Mouse (Mus musculus): ENCODE results near the gene Rfxap. TPM values are rescaled to one million over a fixed set of nuclear protein-coding genes. Genes with fewer than 3 reads are reported as not detected.
"Not testable (repeated sequence)": the region's sequence is repeated elsewhere in the genome, so short reads cannot be mapped to it uniquely, and the experiment has no call there.

The Rfxap gene
- total RNA-seq, 2 experiments from 2014 or later, result 19.1 to 23.2 TPM

DNA sequence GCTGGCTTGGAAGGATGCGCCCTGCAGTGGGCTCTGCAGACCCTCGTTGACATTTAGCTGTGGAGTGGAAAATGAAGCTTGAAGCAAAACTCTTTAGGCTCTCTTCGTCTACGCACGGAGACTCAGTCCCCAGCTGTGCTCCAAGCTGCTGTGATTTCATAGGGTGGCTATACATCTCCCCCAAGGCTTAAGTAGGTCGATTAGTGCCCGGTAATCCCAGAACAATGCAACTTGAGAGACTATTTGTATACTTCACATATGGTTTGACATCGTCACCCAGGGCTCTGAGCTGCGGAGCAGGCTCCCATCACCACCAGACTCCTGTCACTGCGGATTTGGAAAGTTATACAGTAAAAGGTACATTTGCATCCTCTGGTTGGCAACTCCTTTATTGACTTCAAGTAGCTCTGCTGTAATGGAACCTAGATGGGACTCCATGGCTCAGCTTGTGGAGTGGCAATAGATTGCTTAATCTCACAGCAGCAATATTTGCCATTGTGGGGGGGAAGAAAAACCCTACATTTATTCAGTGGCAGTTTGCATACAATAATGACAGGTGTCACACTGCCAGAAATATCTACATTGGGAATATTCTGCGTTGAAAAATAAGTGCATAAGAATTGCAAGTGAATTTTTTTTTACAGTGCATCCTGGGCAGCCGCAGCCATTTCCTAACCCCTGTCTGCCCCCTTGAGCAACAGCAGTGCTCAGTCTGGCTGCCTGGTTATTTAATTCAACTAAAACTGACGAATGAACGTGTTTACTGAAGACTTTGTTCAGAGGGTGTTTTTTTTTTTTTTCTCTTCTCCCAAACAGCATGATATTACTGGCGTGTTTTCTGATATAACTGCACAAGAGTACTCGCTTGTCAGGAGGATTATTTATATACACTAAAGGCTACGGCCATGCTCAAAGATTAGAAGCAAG, 38.0 kb downstream of the Rfxap start:
- intact Hi-C loops (cut with DNase I), result no loop called here
- no peak for DNase-seq

DNA sequence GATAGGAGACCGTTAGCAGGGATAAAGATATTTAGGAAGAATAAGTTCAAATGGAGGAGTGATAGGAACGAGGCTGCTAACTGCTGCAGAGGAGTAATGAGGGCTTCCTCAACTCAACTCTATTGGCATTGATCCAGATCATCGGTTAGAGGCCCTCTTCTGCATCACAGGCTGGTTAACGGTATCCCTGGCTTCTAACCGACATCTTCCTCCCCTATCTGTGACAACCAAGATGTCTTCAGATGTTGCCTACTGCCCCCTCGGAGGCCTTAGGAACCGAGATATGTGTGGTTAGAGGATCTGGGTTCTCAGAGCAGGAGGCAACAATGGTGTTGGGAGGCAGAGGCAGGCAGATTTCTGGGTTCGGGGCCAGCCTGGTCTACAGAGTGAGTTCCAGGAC, 39.0 kb downstream of the Rfxap start:
- intact Hi-C loops (cut with DNase I), result no loop called here
- DNase-seq, result no peak

DNA sequence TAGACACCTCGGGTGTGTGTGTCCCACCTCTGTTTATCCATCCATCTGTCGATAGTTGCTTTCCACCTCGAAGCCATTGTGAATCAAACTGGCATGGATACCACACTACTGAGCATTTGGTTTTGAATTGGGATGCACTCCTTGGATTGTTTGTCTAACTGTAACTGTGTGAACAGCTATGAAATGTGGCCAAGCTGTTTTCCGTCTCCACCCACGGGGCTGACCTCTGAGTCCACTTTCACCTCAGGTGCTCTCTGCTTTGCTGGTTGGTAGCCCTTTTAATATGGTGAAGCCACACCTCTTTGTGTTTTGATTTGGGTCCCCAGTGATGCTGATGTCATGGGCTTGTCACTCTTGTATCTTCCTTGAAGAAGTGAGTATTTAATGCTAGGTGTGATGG, 40.8 kb downstream of the Rfxap start:
- intact Hi-C loops (cut with DNase I), result no loop called here
- no peak for DNase-seq

- no peak for DNase-seq
- intact Hi-C loops (cut with DNase I), result no loop called here
These were observed 41.6 kb downstream of the Rfxap start for GRCm38 (mm10) chr3:54766034-54766433.

GRCm38 (mm10) chr3:54765521-54765920, 42.1 kb downstream of the Rfxap start:
- intact Hi-C loops (cut with DNase I); DNase-seq: not testable (repeated sequence)

DNA sequence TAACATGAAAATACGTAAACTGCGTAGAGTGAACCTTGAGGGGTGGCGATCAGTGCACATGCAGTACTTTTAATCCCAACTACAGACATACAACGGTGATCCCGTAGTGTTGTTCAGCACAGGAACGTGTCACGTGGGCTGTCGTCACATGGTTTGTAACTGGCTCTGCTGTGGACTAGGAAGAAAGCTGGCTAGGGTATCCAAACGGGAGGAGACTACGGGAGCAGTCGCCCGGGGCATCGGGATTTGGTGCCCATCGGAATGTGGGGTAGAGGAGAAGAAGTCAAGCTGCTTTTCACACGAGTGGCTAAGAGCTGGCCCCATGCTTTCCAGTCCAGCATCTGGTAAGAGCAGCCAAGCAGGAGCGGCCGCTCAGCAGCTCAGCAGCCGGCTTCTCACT, 43.2 kb downstream of the Rfxap start:
- peak; percentile 21 to 36 for DNase-seq
- intact Hi-C loops (cut with DNase I), result no loop called here

GRCm38 (mm10) chr3:54761258-54761657, 46.3 kb downstream of the Rfxap start:
- DNase-seq, result no peak
- intact Hi-C loops (cut with DNase I), result no loop called here

DNA sequence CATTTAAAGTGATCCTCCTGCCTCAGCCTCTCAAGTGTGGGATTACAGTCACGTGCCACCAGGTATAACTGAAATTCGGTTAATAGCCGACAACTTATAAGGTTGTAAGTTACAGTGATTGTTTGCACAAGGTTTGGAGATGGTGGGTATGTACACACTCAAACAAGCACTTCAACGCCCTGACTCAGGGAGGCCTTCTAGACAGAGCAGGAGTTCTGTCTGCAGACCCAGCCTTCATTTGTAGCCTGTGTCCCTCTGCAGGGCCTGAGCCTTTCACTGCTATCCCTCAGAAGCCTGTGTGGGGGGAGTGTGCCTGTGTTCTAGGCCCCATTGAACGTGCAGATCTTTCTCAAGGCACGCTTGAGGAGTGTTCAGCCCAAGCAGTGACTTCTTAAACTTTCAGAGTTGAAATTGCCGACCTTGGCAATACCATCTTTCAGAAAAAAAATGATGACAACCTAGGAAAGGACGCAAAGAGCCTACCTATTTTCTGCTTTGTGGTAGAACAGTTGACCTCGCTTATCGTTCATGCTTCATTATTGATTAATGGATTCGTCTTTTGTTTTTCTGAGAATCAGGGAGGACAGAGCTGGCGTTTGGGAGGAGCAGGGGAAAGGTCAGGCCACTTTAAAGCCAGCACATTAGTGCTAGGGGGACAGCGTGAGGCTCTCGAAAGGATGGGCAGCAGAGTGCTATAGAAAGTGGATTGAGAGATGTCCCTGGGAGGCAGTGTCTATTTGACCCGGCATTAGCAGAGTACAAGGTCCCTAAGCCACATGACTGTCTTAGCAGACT, 47.1 kb downstream of the Rfxap start:
- DNase-seq, result no peak
- intact Hi-C loops (cut with DNase I), result no loop called here

GRCm38 (mm10) chr3:54759211-54759610, 48.4 kb downstream of the Rfxap start:
- DNase-seq, result no peak
- intact Hi-C loops (cut with DNase I), result no loop called here

DNA sequence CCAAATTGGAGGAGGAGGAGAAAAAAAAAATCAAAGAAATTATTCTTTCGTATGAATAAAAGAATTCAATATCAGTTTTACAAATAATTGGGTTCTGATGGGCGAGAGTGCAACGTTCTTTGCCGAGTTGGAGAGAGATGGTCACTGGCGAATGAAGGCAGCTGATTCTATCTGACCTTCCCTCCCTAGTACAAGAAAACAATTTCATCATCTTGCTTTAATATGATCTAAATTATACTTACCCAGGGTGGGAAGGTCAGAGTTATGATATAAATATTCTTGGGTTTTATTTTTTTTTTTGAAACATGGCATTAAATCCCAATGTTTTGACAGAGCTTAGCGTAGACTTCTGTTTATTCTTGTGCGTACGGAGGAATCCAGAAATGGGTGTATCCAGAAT, 50.1 kb downstream of the Rfxap start:
- intact Hi-C loops (cut with DNase I), result no loop called here
- DNase-seq, result no peak

GRCm38 (mm10) chr3:54756058-54756457, 51.5 kb downstream of the Rfxap start:
- intact Hi-C loops (cut with DNase I), result no loop called here
- DNase-seq, result peak; percentile 8 to 17

DNA sequence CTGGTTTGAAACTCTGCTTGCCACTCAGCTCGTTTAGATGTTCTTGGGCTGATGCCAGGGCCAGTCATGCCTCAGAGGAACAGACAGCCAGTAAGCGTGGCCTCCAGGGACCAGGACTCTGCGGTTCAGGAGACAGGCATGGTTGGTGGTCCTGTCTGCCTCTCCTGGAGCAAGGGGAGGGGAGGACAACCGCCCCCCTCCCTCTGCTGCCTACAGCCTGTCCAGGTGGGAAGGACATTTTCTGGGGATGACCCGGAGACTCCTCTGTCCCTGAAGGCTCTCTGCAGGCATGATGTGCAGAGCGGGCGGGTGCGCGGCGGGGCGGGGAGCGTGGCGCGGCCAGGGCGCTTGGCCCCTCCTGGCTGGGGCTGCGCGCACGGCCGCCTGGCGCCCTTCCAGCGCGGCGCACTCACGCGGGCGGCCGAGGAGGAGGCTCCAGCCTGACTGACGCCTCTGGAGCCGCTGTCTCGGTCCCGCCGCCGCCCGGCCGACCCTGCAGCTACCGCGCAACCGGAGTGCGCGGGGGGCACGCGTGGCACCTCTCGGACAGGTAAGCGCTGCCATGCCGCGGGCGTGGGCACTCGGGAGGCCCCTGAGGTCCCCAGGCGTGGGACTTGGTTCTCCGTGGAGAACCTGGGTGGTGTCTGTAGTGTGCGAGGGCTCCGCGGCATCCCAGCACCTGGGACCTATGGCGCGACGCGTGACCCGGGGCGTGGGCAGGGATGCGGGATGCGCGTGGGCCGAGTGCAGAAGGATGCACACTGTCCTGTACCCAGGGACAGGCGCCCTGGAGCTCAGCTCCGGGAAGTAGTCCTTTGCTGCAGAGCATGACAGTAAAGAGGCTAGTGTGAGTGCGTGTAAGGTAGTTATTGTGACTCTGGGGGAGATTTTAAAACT, 52.2 kb downstream of the Rfxap start, which contains the start of gene Smad9:
Gene Smad9, plus strand, starts transcription at position 438 of the 897 bp plus-strand sequence.
- peak; percentile 63 to 65 for DNase-seq
- intact Hi-C loops (cut with DNase I), result no loop called here

- intact Hi-C loops (cut with DNase I), result no loop called here
- no peak for DNase-seq
These were observed 54.2 kb downstream of the Rfxap start for GRCm38 (mm10) chr3:54753411-54753810.

Other genes with a start within 250 kb of the Rfxap start
- 10 to 100 TPM; 19.9 to 20.6 TPM for gene Supt20, start 115.0 kb downstream of the Rfxap start, total RNA-seq (2021)
- not detected for gene Gm21958, start 93.4 kb downstream of the Rfxap start, total RNA-seq (2021)
- 10 to 100 TPM; 19.0 to 22.1 TPM for gene Exosc8, start 72.4 kb downstream of the Rfxap start, total RNA-seq (2021)
- 10 to 100 TPM in 1 of 2 experiments, 1 to 10 TPM in 1; 9.9 to 11.5 TPM for gene Alg5, start 72.3 kb downstream of the Rfxap start, total RNA-seq (2021)
- gene Smad9, start 52.2 kb downstream of the Rfxap start, total RNA-seq (2021), result 1 to 10 TPM; 1.6 to 3.0 TPM
- under 1 TPM; 0.14 to 0.17 TPM for gene Sertm1, start 108.1 kb upstream of the Rfxap start, total RNA-seq (2021)
- gene Ccna1, start 247.7 kb upstream of the Rfxap start, total RNA-seq (2021), result not detected

Data from heart, postnatal 36 days (tissue).